Mouse (Mus musculus): Measurements from ENCODE around the gene Cacna1c. TPM values are rescaled to one million over a fixed set of nuclear protein-coding genes. Genes with fewer than 3 reads are reported as not detected.

Cacna1c gene
- total RNA-seq, 2 experiments from 2014 or later: 52.3 to 81.7 TPM

- intact Hi-C loops (cut with DNase I): no loop called here
- DNase-seq (ENCODE audit: low spot score in 2 of 2): no peak
Observed at GRCm38 (mm10) chr6:118952377-118952776, 243.8 kb downstream of the Cacna1c start.

- intact Hi-C loops (cut with DNase I): no loop called here
- DNase-seq (ENCODE audit: low spot score in 2 of 2): no peak
Observed at GRCm38 (mm10) chr6:118950190-118950589, 246.0 kb downstream of the Cacna1c start.

DNA sequence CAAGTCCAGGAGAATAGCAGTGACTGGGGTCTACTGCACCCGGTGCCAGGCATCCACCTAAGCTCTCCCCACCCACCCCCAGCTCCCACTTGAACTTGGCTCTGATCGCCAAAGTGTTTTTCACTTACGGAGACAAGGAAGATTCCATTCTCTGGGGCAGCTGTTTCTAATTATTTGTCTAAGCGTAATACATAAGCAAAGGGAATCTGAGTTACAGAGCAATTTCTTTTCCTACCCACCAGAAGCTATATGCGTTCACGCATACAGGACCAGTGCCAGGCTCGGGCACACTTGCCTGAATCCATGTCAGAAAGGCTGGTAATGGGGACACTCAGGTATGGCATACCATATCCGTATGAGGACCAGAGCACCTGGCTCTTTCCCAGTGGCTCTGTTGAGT is 248.9 kb downstream of the Cacna1c start:
- DNase-seq (ENCODE audit: low spot score in 2 of 2): no peak
- intact Hi-C loops (cut with DNase I): no loop called here

GRCm38 (mm10) chr6:118946660-118947059 is 249.6 kb downstream of the Cacna1c start:
- no peak for DNase-seq (ENCODE audit: low spot score in 2 of 2)
- intact Hi-C loops (cut with DNase I): no loop called here

DNA sequence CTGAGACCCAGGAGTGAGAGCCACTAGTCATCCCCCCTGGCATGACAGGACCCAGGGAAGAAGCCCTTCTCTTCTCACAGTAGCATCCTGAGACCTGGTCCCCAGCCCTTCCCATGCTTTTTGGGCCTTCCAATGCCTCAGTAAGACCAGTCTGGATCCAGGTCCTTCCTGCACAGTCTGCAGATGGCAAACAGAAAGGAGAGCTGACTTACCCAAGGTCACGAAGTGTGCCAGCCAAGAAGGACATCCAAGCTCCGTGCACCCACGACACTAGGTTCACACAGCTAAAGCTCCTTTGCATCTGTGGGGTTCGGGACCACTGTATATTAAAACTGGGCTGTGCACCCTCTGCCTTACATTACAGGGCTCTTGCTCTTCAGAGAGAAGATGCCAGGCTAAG is 252.1 kb downstream of the Cacna1c start:
- DNase-seq (ENCODE audit: low spot score in 2 of 2): no peak
- intact Hi-C loops (cut with DNase I): no loop called here

- intact Hi-C loops (cut with DNase I): no loop called here
- no peak for DNase-seq (ENCODE audit: low spot score in 2 of 2)
Observed at GRCm38 (mm10) chr6:118941816-118942215, 254.4 kb downstream of the Cacna1c start.

DNA sequence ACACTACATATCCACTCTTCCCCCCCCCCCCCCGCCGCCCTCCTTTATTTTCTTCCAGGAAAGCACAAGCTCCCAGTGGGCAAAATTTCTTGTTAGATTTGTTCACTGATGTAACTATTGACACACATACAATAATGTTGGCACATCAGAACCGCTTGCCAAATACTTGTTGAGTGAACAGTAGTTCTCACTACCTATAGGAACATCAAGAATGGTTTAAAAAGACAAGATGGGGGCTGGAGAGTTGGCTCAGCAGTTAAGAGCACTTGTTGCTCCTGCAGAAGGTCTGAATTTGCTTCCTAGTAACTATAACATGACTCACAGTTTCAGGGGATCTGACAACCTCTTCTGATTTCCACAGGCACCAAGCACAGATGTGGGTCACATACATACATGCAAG is 255.2 kb downstream of the Cacna1c start:
- DNase-seq (ENCODE audit: low spot score in 2 of 2): no peak
- intact Hi-C loops (cut with DNase I): no loop called here

DNA sequence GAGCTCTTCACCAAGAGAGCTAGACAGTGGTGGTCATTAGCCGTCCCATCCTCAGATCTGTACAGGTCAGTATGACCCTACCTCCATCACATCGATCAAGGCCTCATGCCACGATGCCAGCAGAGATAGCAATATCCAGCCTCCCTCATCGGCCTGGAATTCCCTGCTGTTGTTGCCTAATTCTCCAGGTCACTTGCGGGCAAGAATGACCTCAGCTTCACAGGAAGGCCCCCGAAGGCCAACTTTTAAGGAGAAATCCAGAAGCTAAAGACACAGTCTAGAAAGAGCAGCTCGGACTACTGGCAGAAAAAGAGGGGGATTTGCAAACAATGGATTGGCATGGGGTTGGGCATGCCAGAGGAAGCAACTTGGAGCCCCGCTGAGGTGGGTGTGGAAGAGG is 256.6 kb downstream of the Cacna1c start:
- intact Hi-C loops (cut with DNase I): loop anchor here (5.0 kb wide), 1 partner anchor 38 kb away; no protein-coding TSS in a partner anchor
- DNase-seq (ENCODE audit: low spot score in 2 of 2): no peak

- peak; percentile 38 to 54 for DNase-seq (ENCODE audit: low spot score in 2 of 2)
- intact Hi-C loops (cut with DNase I): loop anchor here (5.0 kb wide), 1 partner anchor 39 kb away; no protein-coding TSS in a partner anchor
Observed at GRCm38 (mm10) chr6:118938386-118939096, 257.7 kb downstream of the Cacna1c start.

DNA sequence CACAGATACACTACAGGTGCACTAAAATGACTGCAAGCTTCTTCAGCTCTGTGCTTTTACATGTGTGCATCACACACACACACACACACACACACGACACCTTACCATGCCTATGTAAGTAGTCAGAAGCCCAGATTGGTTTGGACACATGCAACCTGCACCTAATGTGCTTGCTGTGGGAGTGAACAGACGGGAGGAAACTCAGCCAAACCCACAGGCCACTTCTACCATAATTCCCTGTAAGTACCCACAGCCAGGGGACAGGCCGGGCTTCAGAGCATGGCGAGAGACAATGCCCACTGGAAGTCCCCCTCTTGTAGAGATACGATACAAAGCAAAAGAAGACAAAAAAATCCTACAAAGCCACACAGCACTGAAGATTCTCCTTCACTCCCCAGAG is 258.7 kb downstream of the Cacna1c start:
- intact Hi-C loops (cut with DNase I): loop anchor here (5.0 kb wide), 1 partner anchor 40 kb away; no protein-coding TSS in a partner anchor

GRCm38 (mm10) chr6:118935520-118936415 is 260.4 kb downstream of the Cacna1c start:
- DNase-seq (ENCODE audit: low spot score in 2 of 2): peak in 1 of 2 experiments; percentile 49

More for the DNA sequence above, 258.7 kb downstream of the Cacna1c start:
- no peak for DNase-seq (ENCODE audit: low spot score in 2 of 2)

GRCm38 (mm10) chr6:118934243-118934902 is 261.8 kb downstream of the Cacna1c start:
- intact Hi-C loops (cut with DNase I): no loop called here

More at GRCm38 (mm10) chr6:118935520-118936415, 260.4 kb downstream of the Cacna1c start:
- intact Hi-C loops (cut with DNase I): loop anchor here (5.0 kb wide), 1 partner anchor 42 kb away; no protein-coding TSS in a partner anchor

DNA sequence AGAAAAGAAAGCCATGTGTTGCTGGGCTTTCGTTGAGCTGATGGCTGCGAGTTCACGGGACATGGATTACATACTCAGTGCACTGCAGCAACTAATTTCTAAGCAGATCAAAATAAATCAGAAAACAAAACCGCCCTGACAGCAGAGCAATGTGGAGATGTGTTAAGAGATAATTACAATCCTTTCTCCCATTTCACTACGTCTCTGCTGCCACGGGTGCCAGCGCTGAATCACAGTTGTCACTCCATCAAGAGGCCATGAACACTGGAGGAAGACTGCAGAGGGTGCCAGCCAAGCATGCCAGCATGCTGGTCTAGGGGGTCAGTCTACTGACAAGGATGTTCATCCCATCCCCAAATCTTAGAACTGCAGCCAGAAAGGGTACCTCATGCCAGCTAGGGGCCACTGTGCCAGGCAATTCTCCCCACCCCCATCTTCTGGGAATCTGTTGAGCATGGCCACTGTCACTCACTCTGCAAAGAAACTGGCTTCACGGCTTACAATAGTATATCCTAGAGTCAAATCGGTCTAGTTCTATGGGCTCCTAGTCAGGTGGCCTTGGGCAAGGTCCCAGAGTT is 263.1 kb downstream of the Cacna1c start:
- no peak for DNase-seq (ENCODE audit: low spot score in 2 of 2)
- intact Hi-C loops (cut with DNase I): no loop called here

More at GRCm38 (mm10) chr6:118934243-118934902, 261.8 kb downstream of the Cacna1c start:
- no peak for DNase-seq (ENCODE audit: low spot score in 2 of 2)

DNA sequence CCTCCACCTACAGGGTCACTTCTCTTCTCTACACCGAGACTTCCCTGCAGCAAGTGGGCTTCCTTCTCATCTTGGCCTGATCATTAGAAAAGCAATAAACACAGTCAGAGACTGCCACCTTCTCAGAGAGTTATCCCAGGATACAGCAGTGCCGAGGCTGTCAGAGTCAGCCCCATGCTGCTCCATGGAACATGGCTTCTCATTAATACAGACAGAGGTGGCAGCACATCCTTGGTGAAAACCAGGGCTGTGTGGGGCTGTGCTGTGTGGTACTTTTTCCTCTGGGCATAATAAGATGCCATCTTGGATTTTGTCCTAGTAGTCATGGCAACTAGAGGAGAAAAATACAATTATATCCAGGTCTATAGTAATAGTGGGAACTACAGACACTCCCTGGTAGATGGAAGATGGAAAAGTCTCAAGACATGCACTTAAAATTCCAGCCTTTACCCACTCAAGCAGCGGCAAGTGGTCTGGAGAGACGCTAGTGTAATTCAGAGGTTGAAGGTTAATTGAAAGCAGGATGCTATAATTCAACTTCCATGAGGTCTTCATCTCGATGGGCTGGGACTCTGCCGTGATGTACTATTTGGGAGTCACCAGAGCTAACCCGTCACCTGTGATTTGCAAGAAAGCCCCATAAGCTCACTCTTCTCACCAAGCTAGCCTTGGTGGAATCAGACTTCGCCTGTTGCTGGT is 264.1 kb downstream of the Cacna1c start:
- intact Hi-C loops (cut with DNase I): no loop called here
- DNase-seq (ENCODE audit: low spot score in 2 of 2): no peak

DNA sequence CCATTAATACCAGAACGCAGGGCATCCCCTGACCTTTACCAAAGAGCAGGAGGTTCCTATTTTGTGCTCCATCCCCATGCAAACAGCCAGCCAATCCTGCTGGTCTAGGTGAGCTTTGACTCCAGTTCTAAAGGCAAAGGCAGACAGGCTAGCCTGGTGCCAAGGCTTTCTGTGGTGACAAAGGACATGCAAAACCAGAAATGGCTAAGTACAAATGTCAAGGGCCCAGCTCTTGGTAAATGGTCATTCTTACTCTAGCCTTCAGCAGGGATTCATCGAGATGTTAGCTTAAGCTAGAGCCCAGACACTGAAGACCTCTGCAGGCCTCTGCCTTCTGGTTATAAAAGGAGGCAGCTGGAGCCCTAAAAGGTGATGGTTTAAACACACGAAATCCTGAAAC is 269.5 kb downstream of the Cacna1c start:
- intact Hi-C loops (cut with DNase I): no loop called here
- no peak for DNase-seq (ENCODE audit: low spot score in 2 of 2)

GRCm38 (mm10) chr6:118924426-118924825 is 271.8 kb downstream of the Cacna1c start:
- intact Hi-C loops (cut with DNase I): loop anchor here (5.0 kb wide), 1 partner anchor 253 kb away; the partner anchor contains the start of gene Dcp1b
- DNase-seq (ENCODE audit: low spot score in 2 of 2): no peak

DNA sequence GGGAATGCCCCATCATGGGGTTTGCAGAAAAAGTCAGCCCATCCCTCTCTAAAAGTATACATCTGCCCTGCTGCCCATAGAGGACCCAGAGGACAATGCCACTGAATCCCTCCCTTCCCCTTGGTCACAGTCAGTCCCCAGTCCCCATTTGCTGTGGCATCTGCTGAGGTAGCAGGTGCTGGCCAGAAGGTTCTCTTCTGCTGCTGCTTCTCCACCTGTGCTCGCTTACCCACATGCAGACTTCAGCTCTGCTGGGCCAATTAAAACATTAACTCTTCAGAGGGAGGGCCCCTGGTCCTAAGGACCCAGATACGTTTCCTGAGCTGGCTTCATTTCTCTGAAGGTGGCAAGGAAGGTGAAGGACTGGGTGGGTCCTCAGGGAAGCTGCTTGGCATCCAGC is 272.3 kb downstream of the Cacna1c start:
- intact Hi-C loops (cut with DNase I): loop anchor here (2.0 to 5.0 kb wide), 2 partner anchors 183 to 253 kb away; partner anchors contain the start of gene Dcp1b
- DNase-seq (ENCODE audit: low spot score in 2 of 2): no peak

- DNase-seq (ENCODE audit: low spot score in 2 of 2): no peak
- intact Hi-C loops (cut with DNase I): loop anchor here (2.0 to 5.0 kb wide), 2 partner anchors 184 to 254 kb away; partner anchors contain the start of gene Dcp1b
Observed at GRCm38 (mm10) chr6:118923212-118923577, 273.0 kb downstream of the Cacna1c start.
